Mouse (Mus musculus) G1E (cell line): ENCODE results near the gene Ccdc124.

Source experiments
- CTCF ChIP-seq: IDR thresholded peaks from 2 replicates; pipeline ENCODE4 v1.5.1; 2012; ENCODE audit warnings: low read depth, low read length, inconsistent platforms, mixed read lengths
- GATA1 ChIP-seq: IDR thresholded peaks from 2 replicates; pipeline ENCODE4 v1.6.1; 2012; ENCODE audit warnings: borderline replicate concordance, low read length, inconsistent platforms, mixed read lengths
- POLR2AphosphoS5 ChIP-seq: IDR thresholded peaks from 2 replicates; pipeline ENCODE4 v1.6.1; 2012; ENCODE audit warnings: low read depth, low read length, inconsistent platforms; ENCODE audit not compliant: insufficient replicate concordance

- TF ChIP-seq CTCF (no peak), POLR2AphosphoS5 (no peak), GATA1 (no peak)
Observed at GRCm38 (mm10) chr8:70869199-70869571, 4.5 kb downstream of the Ccdc124 start.
